Mouse (Mus musculus): Measurements from ENCODE around the gene Polq.

Polq gene

DNA sequence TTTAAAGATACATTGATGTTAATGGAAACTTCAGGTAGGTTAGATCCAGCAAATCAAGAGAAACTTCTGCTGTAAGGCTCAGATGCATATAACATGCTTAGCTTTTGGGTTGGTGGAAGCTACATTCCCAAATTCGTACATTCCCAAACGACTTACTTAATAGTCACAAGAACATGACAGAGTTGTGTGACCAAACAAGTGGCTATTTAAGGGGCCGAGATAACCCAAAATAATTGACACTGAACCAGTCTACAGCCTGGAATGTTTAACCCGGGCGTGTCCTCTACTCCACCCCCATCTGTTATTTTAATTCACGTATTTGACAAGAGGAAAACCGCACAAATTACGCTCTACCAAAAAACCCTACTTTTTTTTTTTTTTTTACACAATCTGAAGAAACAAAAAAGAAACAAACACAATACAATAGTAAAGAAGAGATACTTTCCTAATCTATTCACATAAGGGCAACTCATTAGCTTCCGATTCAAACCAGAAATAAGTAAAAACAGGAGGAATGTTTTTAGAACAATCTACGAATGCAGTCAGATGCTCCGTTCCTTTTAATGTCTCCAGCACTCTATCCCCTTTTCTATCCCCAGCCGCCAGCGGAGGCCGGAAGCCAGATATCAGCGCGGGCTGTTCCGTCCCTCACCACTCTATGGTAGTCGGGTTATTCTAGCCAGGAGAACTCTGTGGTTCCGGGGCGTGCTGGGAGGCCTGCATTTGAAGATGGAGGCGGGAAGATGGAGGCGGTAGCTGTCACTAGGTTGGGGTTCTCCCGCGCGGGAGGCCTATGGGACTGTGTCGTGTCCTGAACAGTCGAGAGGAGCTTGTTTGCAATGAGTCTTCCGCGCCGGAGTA lies at the start of gene Polq:
Polq (plus strand) TSS at position 726 of the 861 bp plus-strand sequence.
- peak; percentile 90 for DNase-seq (ENCODE audit: low read depth, low spot score)

DNA sequence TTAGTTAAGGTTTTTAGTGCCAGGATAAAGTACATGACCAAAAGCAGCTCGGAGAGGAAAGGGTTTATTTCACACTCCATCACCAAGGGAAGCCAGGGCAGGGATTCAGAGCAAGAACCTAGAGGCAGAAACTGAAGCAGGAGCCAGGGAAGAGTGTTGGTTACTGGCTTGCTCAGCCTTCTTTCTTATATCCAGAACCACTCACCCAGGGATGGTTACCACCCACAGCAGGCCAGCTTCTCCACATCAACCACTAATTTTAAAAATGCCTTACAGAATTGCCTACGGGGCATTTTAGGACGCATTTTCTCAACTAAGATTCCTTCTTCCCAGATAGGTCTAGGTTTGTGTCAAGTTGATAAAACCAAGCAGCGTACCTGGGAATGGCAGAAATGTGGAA lies 48.2 kb upstream of the Polq start:
- DNase-seq (ENCODE audit: low read depth, low spot score) = no peak

DNA sequence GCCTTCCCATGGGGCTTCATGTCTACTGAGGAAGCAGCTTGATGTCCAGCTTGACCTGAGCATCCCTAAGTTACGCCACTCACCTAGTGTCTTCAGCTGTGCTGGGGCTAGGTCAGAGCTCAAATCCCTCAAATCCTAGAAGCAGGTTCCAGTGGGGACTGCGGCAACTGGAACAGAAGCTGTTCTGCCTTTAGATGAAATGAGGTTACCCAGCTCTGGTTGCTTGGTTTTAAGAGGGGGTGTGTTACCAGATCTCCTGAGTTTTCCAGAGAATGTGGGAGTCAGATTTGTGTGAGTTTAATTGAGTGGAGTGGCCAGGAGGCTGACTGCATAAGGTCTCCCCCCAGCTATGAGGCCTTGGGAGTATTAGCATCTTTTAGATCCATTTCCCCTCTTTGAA lies 32.5 kb upstream of the Polq start:
- no peak for DNase-seq (ENCODE audit: low read depth, low spot score)

- DNase-seq (ENCODE audit: low read depth, low spot score) = no peak
Measured at GRCm38 (mm10) chr16:36983796-36984195, 27.8 kb upstream of the Polq start.

- DNase-seq (ENCODE audit: low read depth, low spot score) = no peak
Measured at GRCm38 (mm10) chr16:36985636-36986042, 25.9 kb upstream of the Polq start.

- DNase-seq (ENCODE audit: low read depth, low spot score) = no peak
Measured at GRCm38 (mm10) chr16:36987399-36987798, 24.2 kb upstream of the Polq start.

- no peak for DNase-seq (ENCODE audit: low read depth, low spot score)
Measured at GRCm38 (mm10) chr16:36988066-36988465, 23.5 kb upstream of the Polq start.

DNA sequence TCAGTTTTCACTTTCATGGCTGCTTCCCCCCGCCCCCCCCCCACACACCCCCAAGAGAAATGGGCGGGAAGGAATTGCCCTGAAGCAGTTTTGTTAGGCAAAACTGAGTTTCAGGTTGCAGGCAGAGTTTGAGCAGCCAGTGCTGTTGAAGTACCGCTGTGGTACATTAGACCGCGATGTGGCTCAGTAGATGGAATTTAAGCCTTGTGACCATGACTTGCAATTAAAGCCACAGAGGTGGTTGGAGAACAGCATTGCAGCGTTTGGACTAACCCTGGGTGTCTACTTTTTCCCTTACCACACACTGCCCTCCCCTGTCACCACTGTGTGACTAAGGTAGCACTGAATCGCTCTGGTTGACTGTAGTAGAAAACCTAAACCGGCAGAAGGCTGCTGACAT lies 22.1 kb upstream of the Polq start:
- no peak for DNase-seq (ENCODE audit: low read depth, low spot score)

DNA sequence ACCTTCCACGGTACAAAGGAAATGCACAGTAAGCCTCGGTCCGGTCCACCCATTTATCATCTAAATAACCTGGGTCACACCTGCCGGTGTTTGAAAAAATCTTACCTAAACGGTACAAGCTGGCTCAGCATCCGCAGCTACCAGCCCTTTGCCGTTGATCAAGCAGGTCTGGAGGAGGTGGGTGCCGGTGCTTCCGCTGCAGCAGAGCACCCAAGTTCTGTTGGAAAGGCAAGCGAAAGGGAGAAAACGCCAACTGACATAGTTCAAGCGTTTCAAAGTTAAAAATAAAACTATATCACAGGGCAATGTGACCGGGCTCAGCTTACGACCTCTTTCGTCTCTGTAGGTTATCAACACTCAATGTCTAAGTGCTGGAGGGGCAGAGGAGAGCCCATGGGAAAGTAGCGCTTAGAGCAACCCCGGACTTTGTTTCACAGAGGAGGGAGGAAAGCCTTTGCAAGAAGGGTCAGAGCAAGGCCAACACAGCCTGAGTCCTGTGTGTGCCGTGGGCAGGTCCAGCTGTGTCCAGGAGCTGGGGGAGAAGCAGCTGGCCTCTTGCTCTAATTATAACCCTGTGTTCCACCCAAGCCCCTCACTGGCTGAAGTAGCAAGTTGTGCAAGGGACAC lies 21.5 kb upstream of the Polq start, which contains the start of gene Fbxo40:
Fbxo40 (minus strand) TSS at position 469 of the 627 bp plus-strand sequence.
- DNase-seq (ENCODE audit: low read depth, low spot score) = no peak

DNA sequence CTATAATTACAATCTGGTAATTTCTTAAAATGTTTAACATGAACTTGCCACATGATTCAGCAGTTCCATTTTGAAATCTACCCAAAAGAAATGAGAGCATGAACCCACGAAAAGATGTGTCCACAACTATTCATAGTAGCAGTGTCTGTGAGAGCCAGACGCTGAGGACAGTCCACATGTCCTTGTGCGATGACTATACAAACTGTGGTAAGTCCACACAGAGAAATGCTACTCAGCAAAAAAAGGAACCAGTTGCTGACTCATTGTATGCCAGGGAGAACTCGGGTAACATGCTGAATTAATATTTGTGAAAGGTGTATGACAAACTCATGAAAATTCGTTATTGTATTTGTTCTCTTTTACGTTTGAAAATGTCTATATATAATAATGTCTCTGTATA lies 13.9 kb upstream of the Polq start:
- no peak for DNase-seq (ENCODE audit: low read depth, low spot score)

DNA sequence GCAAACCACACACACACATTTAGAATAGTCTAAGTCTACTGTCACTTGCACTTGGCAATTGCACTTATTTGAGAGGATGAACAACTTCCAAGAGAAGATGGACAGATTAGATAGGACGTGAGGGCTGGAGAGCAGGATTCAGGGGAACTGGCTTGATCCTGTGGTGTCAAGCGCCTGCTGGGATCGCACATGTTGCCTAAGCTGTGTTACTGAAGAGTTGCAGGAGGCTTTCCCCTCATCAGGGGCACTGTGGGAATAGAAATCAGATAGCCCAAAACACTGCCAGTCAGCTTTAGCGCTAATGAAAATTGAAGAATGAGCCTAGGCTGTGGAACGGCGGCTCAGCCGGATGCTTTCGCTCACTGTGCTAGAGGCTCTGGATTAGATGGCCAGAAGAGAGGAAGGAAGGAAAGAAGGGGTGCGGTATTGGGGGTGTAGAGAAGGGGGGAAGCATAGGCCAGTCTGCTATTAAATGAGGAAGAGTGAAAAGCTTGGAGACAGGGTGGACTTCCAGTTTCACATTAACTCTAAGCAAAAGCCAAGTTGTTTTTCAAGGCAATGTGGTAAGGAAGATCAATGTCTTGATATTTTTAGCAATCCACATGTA lies 12.1 kb upstream of the Polq start:
- no peak for DNase-seq (ENCODE audit: low read depth, low spot score)

DNA sequence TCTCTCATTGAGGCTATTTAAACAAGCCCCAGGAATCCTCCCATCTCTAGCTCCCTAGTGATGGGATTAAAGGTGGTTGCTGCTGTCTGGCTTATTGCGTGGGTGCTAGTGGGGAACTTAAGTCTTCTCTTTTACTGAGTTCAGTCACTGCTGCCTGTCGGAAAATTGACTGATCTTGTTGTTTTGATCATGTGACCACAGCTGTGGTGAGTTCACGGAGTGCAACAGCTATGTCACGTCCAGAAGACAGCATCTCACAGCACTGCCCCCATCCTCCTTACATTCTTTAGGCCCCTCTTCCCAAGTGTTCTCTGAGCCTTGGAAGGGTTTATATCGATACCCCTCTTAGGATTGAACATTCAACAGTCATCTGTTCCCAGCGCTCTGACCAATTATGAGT lies 2.3 kb upstream of the Polq start:
- DNase-seq (ENCODE audit: low read depth, low spot score) = no peak

DNA sequence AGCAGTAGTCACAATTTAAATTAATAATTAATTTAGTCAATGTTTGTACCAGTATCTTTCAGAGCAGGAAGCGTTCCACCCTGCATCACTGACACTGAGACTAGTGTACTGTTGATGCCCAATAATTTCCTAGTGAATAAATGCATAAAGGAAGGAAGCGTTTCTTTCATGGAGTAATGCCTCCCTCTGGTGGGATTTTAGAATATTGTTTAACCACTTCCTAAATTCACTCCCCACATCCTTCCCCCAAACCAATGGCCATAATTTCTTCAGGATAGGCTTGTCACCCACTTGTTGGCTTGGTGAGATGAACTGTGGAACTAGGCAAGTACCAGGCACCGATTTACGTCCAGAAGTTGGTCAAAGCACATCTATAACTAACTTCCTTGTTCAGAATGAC lies 1.2 kb upstream of the Polq start:
- peak; percentile 70 for DNase-seq (ENCODE audit: low read depth, low spot score)

- DNase-seq (ENCODE audit: low read depth, low spot score) = no peak
Measured at GRCm38 (mm10) chr16:37011922-37012289, 320 bp downstream of the Polq start.

GRCm38 (mm10) chr16:37012336-37012735 lies 750 bp downstream of the Polq start:
- no peak for DNase-seq (ENCODE audit: low read depth, low spot score)

DNA sequence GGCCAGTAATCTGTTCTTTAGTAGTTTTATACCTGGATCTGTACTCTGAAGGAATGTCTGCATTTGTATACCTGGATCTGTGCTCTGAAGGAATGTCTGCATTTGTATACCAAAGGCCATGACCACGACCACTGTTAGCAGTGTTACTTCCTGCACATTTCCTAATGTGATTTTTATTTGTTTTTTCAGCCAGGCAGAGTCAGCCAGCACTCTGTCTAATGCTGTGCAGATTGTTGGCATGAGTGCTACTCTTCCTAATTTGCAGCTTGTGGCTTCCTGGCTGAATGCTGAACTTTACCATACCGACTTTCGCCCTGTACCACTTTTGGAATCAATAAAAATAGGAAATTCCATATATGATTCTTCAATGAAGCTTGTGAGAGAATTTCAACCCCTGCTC lies 16.0 kb downstream of the Polq start:
- DNase-seq (ENCODE audit: low read depth, low spot score) = no peak

GRCm38 (mm10) chr16:37031996-37032395 lies 20.4 kb downstream of the Polq start:
- no peak for DNase-seq (ENCODE audit: low read depth, low spot score)

GRCm38 (mm10) chr16:37034751-37035150 lies 23.2 kb downstream of the Polq start:
- DNase-seq (ENCODE audit: low read depth, low spot score) = no peak

GRCm38 (mm10) chr16:37059631-37060030 lies 48.0 kb downstream of the Polq start:
- no peak for DNase-seq (ENCODE audit: low read depth, low spot score)

- DNase-seq (ENCODE audit: low read depth, low spot score) = no peak
Measured at GRCm38 (mm10) chr16:37061261-37061660, 49.7 kb downstream of the Polq start.

DNA sequence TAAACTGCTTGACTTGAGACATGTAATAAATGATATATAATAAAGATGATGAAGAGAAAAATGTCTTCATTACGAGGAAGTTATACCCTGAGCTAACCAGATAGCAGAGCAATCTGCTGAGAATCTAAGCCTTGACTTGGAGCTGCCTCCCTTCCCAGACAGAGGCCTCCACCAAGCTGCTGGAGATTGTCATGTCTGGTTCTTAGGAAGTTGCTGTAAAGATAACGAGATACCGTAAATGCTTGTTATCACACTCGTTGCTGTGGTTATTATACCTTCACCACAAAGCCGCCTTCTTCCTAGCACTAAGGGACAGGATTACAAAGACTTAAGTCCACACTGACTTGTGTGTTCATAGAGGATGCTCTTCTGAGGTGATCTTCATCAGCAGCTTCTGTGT lies 60.8 kb downstream of the Polq start:
- DNase-seq (ENCODE audit: low read depth, low spot score) = no peak

- no peak for DNase-seq (ENCODE audit: low read depth, low spot score)
Measured at GRCm38 (mm10) chr16:37089648-37090047, 78.1 kb downstream of the Polq start.

Data from mesoderm, embryonic 11.5 days (tissue).